Mouse (Mus musculus) forebrain, embryonic 10.5 days (tissue): ENCODE measurements around the gene Erlin1. TPM values are rescaled to one million over a fixed set of nuclear protein-coding genes. Genes with fewer than 3 reads are reported as not detected.

Source experiments
- DNase-seq: peaks from one replicate; pipeline ENCODE4 v3.0.0-alpha.2; 2017; ENCODE audit warnings: low spot score; ENCODE audit errors: extremely low spot score
- H3K27ac ChIP-seq: fragments of 300-500 bp; sonication (generic); 2 replicates; pipeline ENCODE4 v1.5.1; 2016; ENCODE audit warnings: mild to moderate bottlenecking
- H3K27me3 ChIP-seq: fragments of 300-500 bp; sonication (generic); 2 replicates; pipeline ENCODE4 v1.6.1; 2016; ENCODE audit warnings: mild to moderate bottlenecking; ENCODE audit not compliant: poor library complexity, severe bottlenecking
- H3K36me3 ChIP-seq: fragments of 300-500 bp; sonication (generic); replicated peaks from 2 replicates; pipeline ENCODE4 v1.6.1; 2016; ENCODE audit warnings: mild to moderate bottlenecking, moderate library complexity
- H3K4me1 ChIP-seq: fragments of 300-500 bp; sonication (generic); 2 replicates; pipeline ENCODE4 v1.6.1; 2016
- H3K4me3 ChIP-seq: fragments of 300-500 bp; sonication (generic); 2 replicates; pipeline ENCODE4 v1.5.1; 2016; ENCODE audit warnings: mild to moderate bottlenecking, moderate library complexity
- H3K9me3 ChIP-seq: fragments of 300-500 bp; sonication (generic); 2 replicates; pipeline ENCODE4 v1.6.1; 2016; ENCODE audit warnings: mild to moderate bottlenecking, moderate library complexity
- WGBS: fragments of 180-500 bp; shearing (Covaris S2); methylation state at CpG from one replicate; pipeline ENCODE4 v1.1.7; 2016; 5-methylcytosine and 5-hydroxymethylcytosine counted together
- polyA plus RNA-seq: library from polyadenylated mRNA; unstranded; fragments of >200 nt; fragmentation: Nextera tagmentation; extraction: Ambion mirVana; gene quantifications from 2 replicates; pipeline ENCODE4 v1.2.1, GENCODE M21; 2016

Erlin1 gene
- polyA plus RNA-seq, 1 experiment from 2014 or later: 21.3 TPM

DNA sequence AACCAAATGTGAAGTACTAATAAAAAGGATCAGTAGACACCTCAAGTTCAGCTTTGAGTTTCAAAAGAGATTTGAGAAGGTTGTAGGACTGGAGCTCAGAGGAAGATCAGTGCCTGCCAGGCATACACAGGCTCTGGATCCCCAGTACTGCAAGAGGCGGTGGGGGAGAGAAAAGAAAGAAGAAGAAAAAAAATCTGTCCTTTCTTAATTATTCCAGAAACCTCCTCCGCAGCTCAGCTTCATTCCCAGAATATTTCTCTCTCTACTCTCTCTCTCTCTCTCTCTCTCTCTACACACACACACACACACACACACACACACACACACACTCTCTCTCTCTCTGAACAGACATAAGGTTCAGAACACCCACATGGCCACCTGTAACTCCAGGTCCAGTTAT, 10.4 kb upstream of the Erlin1 start:
- H3K9me3 ChIP-seq: no peaks in the 10 kb centered on the region
- H3K4me1 ChIP-seq: no peaks in the 10 kb centered on the region
- no peak for DNase-seq
- H3K27me3 ChIP-seq: no peaks in the 10 kb centered on the region
- H3K27ac ChIP-seq: no peak overlapping the region
- H3K36me3 ChIP-seq: peaks cover 91% of the 10 kb centered on the region
- no peak overlapping the region for H3K4me3 ChIP-seq
- WGBS: 92% methylated on average over 2 of the region's 2 CpGs

DNA sequence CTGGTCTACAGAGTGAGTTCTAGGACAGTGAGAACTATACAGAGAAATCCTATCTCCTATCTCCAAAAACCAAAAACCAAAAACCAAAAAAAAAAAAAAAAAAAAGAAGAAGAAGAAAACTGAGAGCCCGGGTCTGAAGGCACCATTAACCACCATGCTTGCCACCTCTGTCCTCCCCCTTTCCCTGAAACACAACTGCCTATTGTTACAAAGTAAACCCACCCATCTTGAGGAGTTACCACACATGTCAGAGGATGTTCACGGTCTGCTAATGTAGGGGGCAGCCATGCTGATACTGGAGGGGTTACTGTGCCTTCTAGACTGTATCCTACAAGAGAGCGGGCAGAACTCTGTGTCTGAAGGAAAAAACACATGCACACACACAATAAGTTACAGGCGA, 7.4 kb upstream of the Erlin1 start:
- H3K27me3 ChIP-seq: no peaks in the 10 kb centered on the region
- no peaks in the 10 kb centered on the region for H3K9me3 ChIP-seq
- no peak overlapping the region for H3K4me3 ChIP-seq
- 87% methylated on average over 4 of the region's 4 CpGs for WGBS
- H3K27ac ChIP-seq: no peak overlapping the region
- H3K4me1 ChIP-seq: no peaks in the 10 kb centered on the region
- peaks cover 78% of the 10 kb centered on the region for H3K36me3 ChIP-seq
- DNase-seq: no peak

DNA sequence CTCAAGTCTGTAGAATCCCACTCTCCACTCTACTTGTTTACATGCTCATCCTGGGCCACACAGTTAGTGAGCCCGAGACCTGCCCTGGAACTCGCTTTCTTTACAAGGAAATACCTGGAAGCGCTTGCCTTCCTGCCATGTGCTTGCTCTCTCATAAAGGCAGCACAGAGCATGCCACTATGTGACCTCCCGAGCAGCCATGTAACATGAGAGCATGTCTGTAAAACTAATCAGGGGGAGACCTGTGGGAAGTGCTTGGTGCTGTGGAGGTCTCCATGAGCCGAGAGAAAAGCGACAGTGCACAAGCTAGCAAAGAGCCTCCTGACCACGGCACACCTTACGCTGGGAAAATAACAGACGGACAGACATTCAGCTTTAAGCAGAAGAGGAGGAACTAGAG, 6.9 kb upstream of the Erlin1 start:
- no peaks in the 10 kb centered on the region for H3K27me3 ChIP-seq
- no peaks in the 10 kb centered on the region for H3K9me3 ChIP-seq
- 89% methylated on average over 9 of the region's 9 CpGs for WGBS
- DNase-seq: no peak
- no peak overlapping the region for H3K27ac ChIP-seq
- peaks cover 73% of the 10 kb centered on the region for H3K36me3 ChIP-seq
- H3K4me3 ChIP-seq: no peak overlapping the region
- H3K4me1 ChIP-seq: no peaks in the 10 kb centered on the region

DNA sequence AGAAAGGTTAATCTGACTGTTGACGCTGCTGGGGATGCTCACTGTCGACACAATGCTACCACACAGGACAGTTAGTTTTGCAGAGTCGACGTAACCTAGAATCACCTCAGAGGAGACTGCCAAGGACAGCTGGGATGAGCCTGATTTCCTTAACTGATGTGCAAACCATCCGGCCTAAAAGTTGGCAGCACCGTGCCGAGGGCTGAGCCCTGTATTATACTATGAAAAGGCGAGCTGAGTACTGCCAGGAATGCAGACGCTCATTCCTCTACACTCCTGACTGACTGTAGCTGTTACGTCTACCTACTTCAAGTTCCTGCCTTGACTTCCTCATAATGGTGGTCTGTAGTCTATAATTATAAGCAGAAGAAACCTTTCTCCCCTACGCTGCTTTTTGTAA, 5.4 kb upstream of the Erlin1 start:
- Histone ChIP-seq H3K9me3 (no peaks in the 10 kb centered on the region), H3K4me3 (no peak overlapping the region), H3K27ac (no peak overlapping the region), H3K4me1 (peaks cover 8% of the 10 kb centered on the region), H3K36me3 (peaks cover 67% of the 10 kb centered on the region), H3K27me3 (no peaks in the 10 kb centered on the region)
- DNase-seq: no peak
- WGBS: 90% methylated on average over 11 of the region's 11 CpGs

DNA sequence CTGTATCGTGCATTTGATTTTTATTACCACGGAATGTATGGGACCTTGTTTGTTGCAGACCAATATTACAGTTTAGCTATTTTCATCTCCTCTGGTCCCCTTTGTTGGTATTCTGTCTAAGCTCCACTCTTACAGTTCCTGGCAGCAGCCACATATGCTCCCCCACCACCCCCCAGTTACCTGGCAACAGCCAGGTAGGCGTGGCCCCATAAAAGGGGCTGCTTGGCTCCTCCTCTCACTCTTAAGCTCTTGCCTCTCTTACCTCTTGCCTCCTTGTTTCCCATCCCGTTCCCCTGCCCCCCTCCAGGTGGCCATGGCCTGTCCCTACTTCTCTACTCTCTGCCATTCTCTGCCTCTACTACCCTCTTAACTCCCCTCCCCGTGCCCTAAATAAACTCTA, 1.6 kb upstream of the Erlin1 start:
- 66% methylated on average over 5 of the region's 5 CpGs for WGBS
- Histone ChIP-seq H3K27me3 (no peaks in the 10 kb centered on the region), H3K36me3 (peaks cover 30% of the 10 kb centered on the region), H3K9me3 (no peaks in the 10 kb centered on the region), H3K4me1 (peaks cover 27% of the 10 kb centered on the region), H3K27ac (no peak overlapping the region), H3K4me3 (no peak overlapping the region)
- no peak for DNase-seq

DNA sequence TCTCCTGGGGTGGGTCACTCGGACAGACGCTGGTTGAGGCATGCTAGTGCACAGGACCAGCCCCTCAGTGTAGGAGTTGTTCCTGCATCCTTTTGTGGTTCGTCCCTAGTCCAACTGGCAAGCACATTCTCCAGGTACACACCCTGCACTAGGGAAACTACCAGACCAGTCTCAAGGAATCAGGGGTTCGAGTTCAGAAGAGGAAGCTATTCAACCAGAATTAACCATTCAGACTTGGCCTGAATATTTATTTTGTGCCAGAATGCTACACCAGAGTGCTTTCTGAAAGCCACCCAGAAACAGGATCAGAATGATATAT, 288 bp upstream of the Erlin1 start:
- Histone ChIP-seq H3K36me3 (peaks cover 18% of the 10 kb centered on the region), H3K27me3 (no peaks in the 10 kb centered on the region), H3K9me3 (no peaks in the 10 kb centered on the region), H3K27ac (peak overlapping the region; percentile 87), H3K4me3 (peak overlapping the region; percentile 79), H3K4me1 (peaks cover 27% of the 10 kb centered on the region)
- WGBS: 9% methylated on average over 4 of the region's 4 CpGs
- DNase-seq: no peak

DNA sequence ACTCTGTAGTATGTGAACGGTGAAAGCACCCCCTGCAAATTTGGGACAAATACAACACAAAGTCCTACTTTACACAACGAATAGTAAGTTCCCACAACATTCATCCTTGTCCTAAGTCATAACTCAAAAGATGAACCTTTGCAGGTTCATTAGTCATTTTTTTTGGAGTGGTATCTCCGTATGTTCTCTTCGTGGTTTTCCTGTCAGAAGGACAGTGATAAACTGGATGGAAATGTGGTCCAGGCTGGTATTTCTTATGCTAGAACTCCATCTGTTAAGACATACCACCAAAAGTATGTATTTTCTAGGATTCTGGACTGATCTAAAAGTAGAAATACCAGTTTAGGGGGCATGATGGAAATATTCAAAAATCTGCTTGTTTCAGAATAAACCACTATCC, 1.4 kb downstream of the Erlin1 start:
- Histone ChIP-seq H3K4me3 (peak overlapping the region; percentile 79), H3K36me3 (peaks cover 13% of the 10 kb centered on the region), H3K4me1 (peaks cover 27% of the 10 kb centered on the region), H3K27ac (no peak overlapping the region), H3K9me3 (no peaks in the 10 kb centered on the region), H3K27me3 (no peaks in the 10 kb centered on the region)
- DNase-seq: no peak
- 90% methylated on average over 4 of the region's 4 CpGs for WGBS

DNA sequence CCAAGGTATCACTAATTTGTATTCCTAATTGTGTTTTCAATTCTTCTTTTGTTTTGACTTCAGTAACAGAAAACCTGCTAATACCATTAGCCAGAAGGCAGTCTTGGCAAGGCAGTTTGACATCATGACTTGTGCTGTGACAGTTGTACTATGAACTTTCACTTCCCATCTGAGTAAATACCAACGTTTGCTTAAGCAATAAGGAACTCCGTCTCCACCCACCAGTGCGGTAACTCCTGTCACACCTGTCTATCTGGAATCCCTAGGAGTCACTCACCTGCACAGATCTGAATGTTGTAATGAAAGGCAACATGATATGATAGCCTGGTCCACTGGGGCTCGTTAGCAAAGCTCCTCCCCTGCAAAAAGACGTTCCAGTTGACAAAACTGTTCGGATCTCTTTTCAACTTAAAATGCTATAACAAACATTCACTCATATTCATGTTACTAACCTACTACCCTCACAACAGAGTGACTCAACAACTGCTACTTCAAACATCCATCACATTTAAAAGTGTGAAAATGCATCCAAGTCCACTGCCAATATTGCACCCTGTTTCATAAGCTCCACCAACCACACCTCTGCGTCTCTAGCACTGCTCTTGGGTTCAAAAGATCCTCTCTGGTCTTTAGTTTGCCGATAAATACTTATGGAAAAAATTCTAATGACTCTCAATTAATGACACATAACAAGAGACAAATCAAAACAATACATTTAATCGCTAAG, 2.1 kb downstream of the Erlin1 start:
- H3K27ac ChIP-seq: no peak overlapping the region
- 87% methylated on average over 9 of the region's 9 CpGs for WGBS
- no peaks in the 10 kb centered on the region for H3K27me3 ChIP-seq
- H3K36me3 ChIP-seq: peaks cover 12% of the 10 kb centered on the region
- no peaks in the 10 kb centered on the region for H3K9me3 ChIP-seq
- DNase-seq: no peak
- H3K4me3 ChIP-seq: no peak overlapping the region
- peaks cover 27% of the 10 kb centered on the region for H3K4me1 ChIP-seq

DNA sequence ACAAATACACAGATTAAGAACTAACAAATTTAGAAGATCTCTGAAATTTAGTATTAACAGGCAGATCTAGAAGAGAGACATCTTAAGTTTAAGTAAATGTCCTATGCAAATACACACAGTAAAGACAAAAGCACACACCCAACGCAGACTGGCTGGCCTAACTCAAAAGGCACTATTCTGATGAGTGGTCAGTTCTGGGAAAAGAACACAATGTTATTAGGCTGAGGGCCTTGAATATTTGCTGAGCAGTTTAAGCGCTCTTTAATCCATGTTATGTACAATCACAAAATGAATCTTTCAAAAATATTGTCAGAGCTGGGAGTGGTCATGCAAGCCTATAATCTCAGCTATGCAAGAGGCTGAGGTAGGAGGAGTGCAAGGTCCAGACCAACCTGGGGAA, 4.9 kb downstream of the Erlin1 start:
- H3K27me3 ChIP-seq: no peaks in the 10 kb centered on the region
- whole genome bisulfite sequencing: 94% methylated on average over 2 of the region's 2 CpGs

DNA sequence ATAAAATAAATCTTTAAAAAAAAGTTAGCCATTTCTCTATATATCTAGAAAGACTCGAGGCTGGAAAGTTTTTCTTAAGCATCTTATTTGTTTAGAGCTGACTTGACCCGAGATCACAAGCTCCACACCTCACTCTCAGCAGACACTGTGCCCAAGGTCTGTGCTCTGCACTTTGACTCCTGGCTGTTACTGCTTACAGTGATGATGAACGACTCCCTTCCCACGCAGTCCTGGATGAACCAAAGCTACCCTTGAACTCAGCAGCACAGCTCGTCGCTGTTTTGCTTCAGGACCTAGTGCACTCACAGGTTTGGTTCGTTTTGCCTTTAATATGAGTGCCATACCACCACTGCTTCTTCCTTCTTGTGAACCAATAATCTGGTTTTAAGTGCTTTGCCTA, 5.8 kb downstream of the Erlin1 start:
- H3K4me3 ChIP-seq: no peak overlapping the region
- no peak overlapping the region for H3K27ac ChIP-seq
- peaks cover 33% of the 10 kb centered on the region for H3K36me3 ChIP-seq
- H3K27me3 ChIP-seq: no peaks in the 10 kb centered on the region
- 94% methylated on average over 7 of the region's 7 CpGs for WGBS
- H3K9me3 ChIP-seq: no peaks in the 10 kb centered on the region
- H3K4me1 ChIP-seq: peaks cover 7% of the 10 kb centered on the region
- DNase-seq: no peak

More for the DNA sequence above, 4.9 kb downstream of the Erlin1 start:
- Histone ChIP-seq H3K4me3 (no peak overlapping the region), H3K4me1 (peaks cover 17% of the 10 kb centered on the region), H3K36me3 (peaks cover 29% of the 10 kb centered on the region), H3K27ac (no peak overlapping the region), H3K9me3 (no peaks in the 10 kb centered on the region)
- no peak for DNase-seq

DNA sequence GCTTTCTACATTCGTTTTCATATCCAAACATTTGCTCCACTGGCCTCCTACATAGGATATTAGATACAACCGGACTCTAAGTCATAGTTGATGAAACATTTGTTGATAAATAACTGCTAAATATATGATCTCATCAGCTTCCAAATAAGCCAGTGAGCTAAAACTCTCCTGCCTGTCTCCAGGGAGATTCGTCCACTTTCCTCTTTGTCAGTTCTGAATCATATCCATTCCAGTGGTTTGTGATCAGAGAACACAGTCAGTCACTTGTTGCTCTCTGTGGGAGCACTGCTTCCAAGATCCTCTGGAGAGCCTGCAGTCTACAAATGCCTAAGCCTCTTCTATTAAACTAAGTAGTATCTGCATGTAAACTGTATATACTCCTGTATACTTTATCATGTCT, 9.4 kb downstream of the Erlin1 start:
- Histone ChIP-seq H3K27me3 (no peaks in the 10 kb centered on the region), H3K27ac (no peak overlapping the region), H3K4me1 (no peaks in the 10 kb centered on the region), H3K9me3 (no peaks in the 10 kb centered on the region), H3K36me3 (peaks cover 62% of the 10 kb centered on the region), H3K4me3 (no peak overlapping the region)
- 87% methylated on average over 3 of the region's 3 CpGs for WGBS
- no peak for DNase-seq

DNA sequence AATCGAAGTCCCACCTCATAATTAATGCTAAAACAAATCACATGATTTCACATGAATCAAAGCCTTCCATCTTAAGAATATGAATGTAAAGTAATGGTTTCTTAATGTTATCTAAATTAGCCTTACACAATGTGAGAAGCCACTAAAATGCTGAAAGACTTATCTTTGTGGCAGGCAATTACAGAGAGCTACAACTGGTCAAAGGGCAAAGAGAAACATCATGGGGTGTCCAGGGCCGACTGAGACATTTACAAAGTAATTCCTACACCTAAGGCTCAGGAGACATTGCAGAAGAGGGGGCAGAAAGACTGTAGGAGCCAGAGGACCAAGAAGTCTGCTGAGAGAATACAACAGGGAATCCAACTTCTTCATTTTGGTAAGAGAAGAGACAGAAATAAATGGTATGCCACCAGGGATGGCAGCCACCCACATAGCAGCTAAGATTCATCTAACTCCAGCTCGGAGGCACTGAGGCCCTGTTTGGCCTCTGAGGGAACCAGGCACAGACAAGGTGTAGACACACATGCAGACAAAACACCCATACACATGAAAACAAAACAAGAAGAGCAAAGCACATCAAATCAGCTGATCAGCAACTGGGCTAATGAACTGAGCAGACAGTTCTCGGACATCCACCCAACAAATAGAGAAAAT, 14.3 kb downstream of the Erlin1 start:
- H3K4me1 ChIP-seq: no peaks in the 10 kb centered on the region
- no peak overlapping the region for H3K27ac ChIP-seq
- 83% methylated on average over 4 of the region's 4 CpGs for WGBS
- H3K9me3 ChIP-seq: no peaks in the 10 kb centered on the region
- no peaks in the 10 kb centered on the region for H3K27me3 ChIP-seq
- no peak for DNase-seq
- H3K36me3 ChIP-seq: peaks cover 53% of the 10 kb centered on the region
- H3K4me3 ChIP-seq: no peak overlapping the region

DNA sequence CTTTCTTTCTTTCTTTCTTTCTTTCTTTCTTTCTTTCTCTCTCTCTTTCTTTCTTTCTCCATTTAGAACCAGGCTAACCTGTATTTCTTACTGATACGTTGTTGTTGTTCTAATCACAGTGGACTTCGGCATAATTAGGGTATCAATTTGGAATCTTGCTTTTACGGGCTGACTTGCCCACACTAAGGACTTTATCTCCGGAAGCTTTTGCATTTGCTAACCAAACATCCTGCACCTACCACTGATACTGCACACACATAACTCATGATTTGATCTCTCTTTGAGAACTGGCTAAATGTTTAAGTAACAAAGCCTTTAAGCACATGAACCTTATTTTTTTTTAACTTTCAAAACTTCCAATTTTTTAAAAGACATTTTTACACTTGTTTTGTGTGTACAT, 19.2 kb downstream of the Erlin1 start:
- Histone ChIP-seq H3K27me3 (no peaks in the 10 kb centered on the region), H3K36me3 (peaks cover 38% of the 10 kb centered on the region), H3K4me1 (no peaks in the 10 kb centered on the region), H3K27ac (no peak overlapping the region), H3K9me3 (no peaks in the 10 kb centered on the region), H3K4me3 (no peak overlapping the region)
- no peak for DNase-seq
- WGBS: 88% methylated on average over 4 of the region's 4 CpGs
